Mouse (Mus musculus): ENCODE measurements around the gene Nop14.

DNA sequence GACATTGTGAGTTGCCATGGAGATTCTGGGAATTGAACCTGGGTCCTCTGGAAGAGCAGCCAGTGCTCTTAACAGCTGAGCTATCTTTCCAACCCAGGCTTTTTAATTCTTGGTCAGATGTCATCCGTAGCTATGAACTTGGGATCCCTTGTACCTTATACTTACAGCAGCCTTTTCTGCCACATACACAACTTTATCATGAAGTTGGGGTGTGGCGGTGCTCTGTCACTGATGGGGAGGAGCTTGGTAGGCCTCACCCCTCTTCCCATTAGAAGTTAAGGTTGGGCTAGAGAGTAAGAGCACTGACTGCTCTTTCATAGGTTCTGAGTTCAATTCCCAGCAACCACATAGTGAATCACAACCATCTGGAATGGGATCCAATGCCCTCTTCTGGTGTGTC is 27.0 kb downstream of the Nop14 start:
- TF ChIP-seq CTCF (conservative IDR thresholded peaks at IDR 0.05; ENCODE audit: low read length) (no peak), NANOG (IDR thresholded peaks at IDR 0.05; ENCODE audit: borderline replicate concordance, low read length) (no peak), POU5F1 (IDR thresholded peaks at IDR 0.05; ENCODE audit: borderline replicate concordance, low read length) (no peak)
